Mouse (Mus musculus): ENCODE results near the gene Ush2a. TPM values are rescaled to one million over a fixed set of nuclear protein-coding genes. Genes with fewer than 3 reads are reported as not detected.

The Ush2a gene
- total and polyA plus RNA-seq, 3 experiments: under 0.01 to 0.04 TPM; not detected in 1

- TF ChIP-seq MXI1 (IDR thresholded peaks at IDR 0.05; ENCODE audit: low read depth, low read length): no peak
- Histone ChIP-seq H3K36me3 (ENCODE audit: control insufficient read depth in 1 of 2, insufficient read depth in 2 of 2, low read length in 2 of 2) (no peaks in the 10 kb centered on the region), H3K79me2 (ENCODE audit: control insufficient read depth, insufficient read depth, low read length, poor library complexity) (no peaks in the 10 kb centered on the region), H3K9ac (ENCODE audit: control insufficient read depth, low read depth, low read length, poor library complexity, severe bottlenecking) (no peak overlapping the region), H3K9me3 (replicated peaks; ENCODE audit: insufficient read depth, low read length) (no peaks in the 10 kb centered on the region), H3K4me3 (ENCODE audit: control insufficient read depth in 1 of 2, insufficient read depth in 1 of 2, low read depth in 2 of 2, low read length in 2 of 2) (no peak overlapping the region), H3K4me1 (ENCODE audit: control insufficient read depth in 1 of 2, insufficient read depth in 2 of 2, low read length in 2 of 2) (no peaks in the 10 kb centered on the region), H3K27me3 (ENCODE audit: control insufficient read depth in 1 of 2, insufficient read depth in 2 of 2, low read length in 2 of 2) (no peaks in the 10 kb centered on the region), H3K27ac (ENCODE audit: control insufficient read depth, low read depth, low read length) (no peak overlapping the region)
- DNase-seq (ENCODE audit: low read depth, low spot score): no peak
Observed at GRCm38 (mm10) chr1:188518792-188519191, 257.0 kb downstream of the Ush2a start.

GRCm38 (mm10) chr1:188527451-188527850 lies 265.6 kb downstream of the Ush2a start:
- Histone ChIP-seq H3K27ac (ENCODE audit: control insufficient read depth, low read depth, low read length) (no peak overlapping the region), H3K9me3 (replicated peaks; ENCODE audit: insufficient read depth, low read length) (no peaks in the 10 kb centered on the region)

DNA sequence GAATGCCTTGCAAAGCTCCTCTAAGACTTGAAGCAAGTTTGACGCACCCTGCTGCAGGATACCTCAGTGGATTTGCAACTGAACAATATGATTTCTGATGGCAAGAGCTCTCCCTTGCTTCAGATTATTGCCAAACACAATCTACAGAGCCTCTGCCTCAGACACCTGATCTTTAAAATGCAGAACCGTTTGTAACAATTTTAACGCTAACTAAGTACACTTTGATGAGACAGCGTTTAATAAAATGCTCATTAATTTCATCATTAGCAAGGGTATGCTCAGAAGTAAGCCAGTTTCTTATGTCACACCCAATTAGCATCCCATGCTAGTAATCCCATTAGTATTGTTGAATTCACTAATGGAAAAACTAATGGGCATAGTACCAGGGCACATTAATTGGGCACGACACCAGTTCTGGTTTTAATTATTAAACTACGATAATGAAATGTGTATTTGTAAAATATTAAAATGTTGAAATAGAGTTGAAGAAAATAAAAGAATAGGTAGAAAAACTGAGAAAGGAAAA lies 267.8 kb downstream of the Ush2a start:
- Histone ChIP-seq H3K79me2 (ENCODE audit: control insufficient read depth, insufficient read depth, low read length, poor library complexity) (no peaks in the 10 kb centered on the region), H3K36me3 (ENCODE audit: control insufficient read depth in 1 of 2, insufficient read depth in 2 of 2, low read length in 2 of 2) (no peaks in the 10 kb centered on the region), H3K4me1 (ENCODE audit: control insufficient read depth in 1 of 2, insufficient read depth in 2 of 2, low read length in 2 of 2) (no peaks in the 10 kb centered on the region), H3K4me3 (ENCODE audit: control insufficient read depth in 1 of 2, insufficient read depth in 1 of 2, low read depth in 2 of 2, low read length in 2 of 2) (no peak overlapping the region), H3K9me3 (replicated peaks; ENCODE audit: insufficient read depth, low read length) (no peaks in the 10 kb centered on the region), H3K27me3 (ENCODE audit: control insufficient read depth in 1 of 2, insufficient read depth in 2 of 2, low read length in 2 of 2) (no peaks in the 10 kb centered on the region), H3K9ac (ENCODE audit: control insufficient read depth, low read depth, low read length, poor library complexity, severe bottlenecking) (no peak overlapping the region), H3K27ac (ENCODE audit: control insufficient read depth, low read depth, low read length) (no peak overlapping the region)
- TF ChIP-seq USF1 (IDR thresholded peaks at IDR 0.05; ENCODE audit: low read depth, low read length) (no peak), ZKSCAN1 (IDR thresholded peaks at IDR 0.05; ENCODE audit: low read depth, low read length) (no peak), JUND (IDR thresholded peaks at IDR 0.05; ENCODE audit: low read depth, low read length) (no peak), CHD2 (IDR thresholded peaks at IDR 0.05; ENCODE audit: low read length) (no peak), MAX (IDR thresholded peaks at IDR 0.05; ENCODE audit: low read length) (no peak), POLR2A (IDR thresholded peaks at IDR 0.05; ENCODE audit: control insufficient read depth in 1 of 2, insufficient read depth in 1 of 2, low read depth in 1 of 2, low read length in 2 of 2, poor library complexity in 1 of 2) (no peak), NELFE (IDR thresholded peaks at IDR 0.05; ENCODE audit: low read depth, low read length) (no peak), ZMIZ1 (IDR thresholded peaks at IDR 0.05; ENCODE audit: low read depth, low read length) (no peak), EP300 (IDR thresholded peaks at IDR 0.05; ENCODE audit: low read depth in 1 of 2, low read length in 2 of 2) (no peak), BHLHE40 (IDR thresholded peaks at IDR 0.05; ENCODE audit: borderline replicate concordance, low read depth, low read length) (no peak), CHD1 (IDR thresholded peaks at IDR 0.05; ENCODE audit: low read depth, low read length) (no peak), CTCF (IDR thresholded peaks at IDR 0.05 in 2 of 3, conservative IDR thresholded peaks at IDR 0.05 in 1 of 3; ENCODE audit: control insufficient read depth in 1 of 3, insufficient read depth in 1 of 3, low read depth in 2 of 3, low read length in 3 of 3, poor library complexity in 1 of 3, severe bottlenecking in 1 of 3) (no peak), POLR2AphosphoS2 (IDR thresholded peaks at IDR 0.05; ENCODE audit: low read length) (no peak), GATA1 (IDR thresholded peaks at IDR 0.05; ENCODE audit: low read depth, low read length) (no peak), ETS1 (IDR thresholded peaks at IDR 0.05; ENCODE audit: low read depth, low read length) (no peak), KAT2A (conservative IDR thresholded peaks at IDR 0.05; ENCODE audit: low read depth, low read length) (no peak), MYB (IDR thresholded peaks at IDR 0.05; ENCODE audit: low read depth, low read length) (no peak)
- no peak for DNase-seq (ENCODE audit: low read depth, low spot score)

More at GRCm38 (mm10) chr1:188527451-188527850, 265.6 kb downstream of the Ush2a start:
- H3K27me3 ChIP-seq (ENCODE audit: control insufficient read depth in 1 of 2, insufficient read depth in 2 of 2, low read length in 2 of 2): no peaks in the 10 kb centered on the region
- H3K4me1 ChIP-seq (ENCODE audit: control insufficient read depth in 1 of 2, insufficient read depth in 2 of 2, low read length in 2 of 2): no peaks in the 10 kb centered on the region
- no peak for DNase-seq (ENCODE audit: low read depth, low spot score)
- no peaks in the 10 kb centered on the region for H3K79me2 ChIP-seq (ENCODE audit: control insufficient read depth, insufficient read depth, low read length, poor library complexity)
- H3K36me3 ChIP-seq (ENCODE audit: control insufficient read depth in 1 of 2, insufficient read depth in 2 of 2, low read length in 2 of 2): no peaks in the 10 kb centered on the region
- no peak for TF ChIP-seq CHD2 (IDR thresholded peaks at IDR 0.05; ENCODE audit: low read length)
- TF ChIP-seq UBTF (IDR thresholded peaks at IDR 0.05; ENCODE audit: borderline replicate concordance, insufficient read depth, low read depth, low read length): no peak
- TF ChIP-seq HCFC1 (IDR thresholded peaks at IDR 0.05; ENCODE audit: low read depth, low read length): no peak
- TF ChIP-seq ZKSCAN1 (IDR thresholded peaks at IDR 0.05; ENCODE audit: low read depth, low read length): no peak
- TF ChIP-seq EP300 (IDR thresholded peaks at IDR 0.05; ENCODE audit: low read depth in 1 of 2, low read length in 2 of 2): no peak
- TF ChIP-seq MYC (IDR thresholded peaks at IDR 0.05; ENCODE audit: low read depth, low read length): no peak
- no peak overlapping the region for H3K4me3 ChIP-seq (ENCODE audit: control insufficient read depth in 1 of 2, insufficient read depth in 1 of 2, low read depth in 2 of 2, low read length in 2 of 2)
- no peak overlapping the region for H3K9ac ChIP-seq (ENCODE audit: control insufficient read depth, low read depth, low read length, poor library complexity, severe bottlenecking)

All from MEL (cell line).